Mouse (Mus musculus): Measurements from ENCODE around the gene Slc46a3.
A peak's percentile ranks its signal among the peaks of the same experiment; 100 is the strongest.

Gene Slc46a3

GRCm38 (mm10) chr5:147895436-147896198 is 1.0 kb upstream of the Slc46a3 start:
- DNase-seq (ENCODE audit: low read depth, low spot score), result no peak

- no peak for DNase-seq (ENCODE audit: low read depth, low spot score)
These were observed 705 bp downstream of the Slc46a3 start for GRCm38 (mm10) chr5:147893766-147894454.

- DNase-seq (ENCODE audit: low read depth, low spot score), result peak; percentile 50
These were observed 1.5 kb downstream of the Slc46a3 start for GRCm38 (mm10) chr5:147893143-147893542.

- no peak for DNase-seq (ENCODE audit: low read depth, low spot score)
These were observed 1.9 kb downstream of the Slc46a3 start for GRCm38 (mm10) chr5:147892735-147893134.

GRCm38 (mm10) chr5:147888313-147889297 is 6.0 kb downstream of the Slc46a3 start:
- DNase-seq (ENCODE audit: low read depth, low spot score), result no peak

GRCm38 (mm10) chr5:147883581-147883980 is 11.0 kb downstream of the Slc46a3 start:
- no peak for DNase-seq (ENCODE audit: low read depth, low spot score)

GRCm38 (mm10) chr5:147879971-147880682 is 14.5 kb downstream of the Slc46a3 start:
- DNase-seq (ENCODE audit: low read depth, low spot score), result no peak

- no peak for DNase-seq (ENCODE audit: low read depth, low spot score)
These were observed 17.1 kb downstream of the Slc46a3 start for GRCm38 (mm10) chr5:147877520-147877919.

- DNase-seq (ENCODE audit: low read depth, low spot score), result no peak
These were observed 19.4 kb downstream of the Slc46a3 start for GRCm38 (mm10) chr5:147875210-147875609.

GRCm38 (mm10) chr5:147874491-147875065 is 20.0 kb downstream of the Slc46a3 start:
- DNase-seq (ENCODE audit: low read depth, low spot score), result no peak

GRCm38 (mm10) chr5:147871091-147871820 is 23.4 kb downstream of the Slc46a3 start:
- no peak for DNase-seq (ENCODE audit: low read depth, low spot score)

GRCm38 (mm10) chr5:147870296-147870695 is 24.3 kb downstream of the Slc46a3 start:
- DNase-seq (ENCODE audit: low read depth, low spot score), result no peak

GRCm38 (mm10) chr5:147869568-147869967 is 25.0 kb downstream of the Slc46a3 start:
- no peak for DNase-seq (ENCODE audit: low read depth, low spot score)

GRCm38 (mm10) chr5:147868674-147869073 is 25.9 kb downstream of the Slc46a3 start:
- no peak for DNase-seq (ENCODE audit: low read depth, low spot score)

GRCm38 (mm10) chr5:147860449-147861261 is 34.0 kb downstream of the Slc46a3 start, which contains the start of gene Pomp:
Gene Pomp (plus strand): TSS chr5:147860461.
- peak; percentile 27 for DNase-seq (ENCODE audit: low read depth, low spot score)

- DNase-seq (ENCODE audit: low read depth, low spot score), result no peak
These were observed 34.6 kb downstream of the Slc46a3 start for GRCm38 (mm10) chr5:147860076-147860448.

GRCm38 (mm10) chr5:147850194-147850593 is 44.4 kb downstream of the Slc46a3 start:
- DNase-seq (ENCODE audit: low read depth, low spot score), result no peak

- no peak for DNase-seq (ENCODE audit: low read depth, low spot score)
These were observed 46.3 kb downstream of the Slc46a3 start for GRCm38 (mm10) chr5:147848164-147848863.

- no peak for DNase-seq (ENCODE audit: low read depth, low spot score)
These were observed 47.3 kb downstream of the Slc46a3 start for GRCm38 (mm10) chr5:147847361-147847760.
